Mouse (Mus musculus) intestine, embryonic 16.5 days (tissue): Measurements from ENCODE around the gene Slirp. TPM values are rescaled to one million over a fixed set of nuclear protein-coding genes. Genes with fewer than 3 reads are reported as not detected.

Source experiments
- ATAC-seq: fragments of 200-750 bp; cut with Nextera tagmentation; 2 replicates; pipeline ENCODE4 v1.8.0; 2017; ENCODE audit warnings: moderate TSS enrichment, moderate library complexity
- H3K27ac ChIP-seq: fragments of 300-500 bp; sonication (generic); 2 replicates; pipeline ENCODE4 v1.5.1; 2014; ENCODE audit warnings: mild to moderate bottlenecking, low read length
- H3K27me3 ChIP-seq: fragments of 300-500 bp; sonication (generic); replicated peaks from 2 replicates; pipeline ENCODE4 v1.6.1; 2014; ENCODE audit warnings: low read length, control low read depth, mixed read lengths; ENCODE audit not compliant: control insufficient read depth, insufficient read depth
- H3K36me3 ChIP-seq: fragments of 300-500 bp; sonication (generic); 2 replicates; pipeline ENCODE4 v1.6.1; 2014; ENCODE audit warnings: low read length, control low read depth; ENCODE audit not compliant: control insufficient read depth, insufficient read depth
- H3K4me1 ChIP-seq: fragments of 300-500 bp; sonication (generic); 2 replicates; pipeline ENCODE4 v1.6.1; 2014; ENCODE audit warnings: low read length, control low read depth, mixed read lengths; ENCODE audit not compliant: control insufficient read depth, insufficient read depth
- H3K4me2 ChIP-seq: fragments of 300-500 bp; sonication (generic); 2 replicates; pipeline ENCODE4 v1.6.1; 2014; ENCODE audit warnings: low read depth, low read length, control low read depth
- H3K4me3 ChIP-seq: fragments of 300-500 bp; sonication (generic); 2 replicates; pipeline ENCODE4 v1.5.1; 2014; ENCODE audit warnings: mild to moderate bottlenecking, low read length
- H3K9ac ChIP-seq: fragments of 300-500 bp; sonication (generic); 2 replicates; pipeline ENCODE4 v1.6.1; 2014; ENCODE audit warnings: low read depth, low read length
- H3K9me3 ChIP-seq: fragments of 300-500 bp; sonication (generic); 2 replicates; pipeline ENCODE4 v1.6.1; 2016; ENCODE audit warnings: low read length, control low read depth; ENCODE audit not compliant: control insufficient read depth
- WGBS: fragments of 180-500 bp; shearing (Covaris S2); extraction: QIAGEN DNeasy Blood & Tissue Kit; methylation state at CpG from one replicate; pipeline ENCODE4 v1.1.7; 2014; 5-methylcytosine and 5-hydroxymethylcytosine counted together
- polyA plus RNA-seq: library from polyadenylated mRNA; unstranded; fragments of >200 nt; fragmentation: Nextera tagmentation; extraction: Ambion mirVana; gene quantifications from 2 replicates; pipeline ENCODE4 v1.2.1, GENCODE M21; 2015

Gene Slirp
- polyA plus RNA-seq, 1 experiment from 2014 or later = 261 TPM

- Histone ChIP-seq H3K9ac (no peak overlapping the region), H3K27me3 (no peaks in the 10 kb centered on the region), H3K36me3 (peaks cover 17% of the 10 kb centered on the region), H3K4me2 (no peak overlapping the region), H3K4me3 (no peak overlapping the region), H3K4me1 (no peaks in the 10 kb centered on the region), H3K9me3 (no peaks in the 10 kb centered on the region), H3K27ac (no peak overlapping the region)
- WGBS = 45% methylated on average over 3 of the region's 3 CpGs
- no peak for ATAC-seq
Observed at GRCm38 (mm10) chr12:87424516-87424915, 19.2 kb upstream of the Slirp start.

- H3K27me3 ChIP-seq = no peaks in the 10 kb centered on the region
- peaks cover 24% of the 10 kb centered on the region for H3K36me3 ChIP-seq
- no peak overlapping the region for H3K4me2 ChIP-seq
- no peak for ATAC-seq
- no peaks in the 10 kb centered on the region for H3K4me1 ChIP-seq
- WGBS = 89% methylated on average over 5 of the region's 5 CpGs
- H3K9ac ChIP-seq = no peak overlapping the region
- H3K9me3 ChIP-seq = no peaks in the 10 kb centered on the region
- no peak overlapping the region for H3K27ac ChIP-seq
- no peak overlapping the region for H3K4me3 ChIP-seq
Observed at GRCm38 (mm10) chr12:87426354-87427031, 17.2 kb upstream of the Slirp start.

- Histone ChIP-seq H3K4me2 (no peak overlapping the region), H3K36me3 (peaks cover 35% of the 10 kb centered on the region), H3K9me3 (no peaks in the 10 kb centered on the region), H3K27ac (no peak overlapping the region), H3K27me3 (no peaks in the 10 kb centered on the region), H3K4me1 (no peaks in the 10 kb centered on the region), H3K4me3 (no peak overlapping the region), H3K9ac (no peak overlapping the region)
- ATAC-seq = no peak
- 88% methylated on average over 2 of the region's 2 CpGs for WGBS
Observed at GRCm38 (mm10) chr12:87428295-87428694, 15.4 kb upstream of the Slirp start.

GRCm38 (mm10) chr12:87428885-87429284, 14.8 kb upstream of the Slirp start:
- no peak overlapping the region for H3K27ac ChIP-seq
- peaks cover 35% of the 10 kb centered on the region for H3K36me3 ChIP-seq
- H3K9ac ChIP-seq = no peak overlapping the region
- H3K4me3 ChIP-seq = no peak overlapping the region
- no peak for ATAC-seq
- no peaks in the 10 kb centered on the region for H3K27me3 ChIP-seq
- 80% methylated on average over 8 of the region's 8 CpGs for WGBS
- no peaks in the 10 kb centered on the region for H3K4me1 ChIP-seq
- H3K4me2 ChIP-seq = no peak overlapping the region
- H3K9me3 ChIP-seq = no peaks in the 10 kb centered on the region

GRCm38 (mm10) chr12:87442177-87443114, 1.2 kb upstream of the Slirp start:
- peak overlapping the region; percentile 99 for H3K9ac ChIP-seq
- H3K4me1 ChIP-seq = peaks cover 11% of the 10 kb centered on the region
- peaks cover 13% of the 10 kb centered on the region for H3K36me3 ChIP-seq
- 17% methylated on average over 12 of the region's 12 CpGs for WGBS
- peak overlapping the region; percentile 72 for H3K4me2 ChIP-seq
- peak overlapping the region; percentile 99 for H3K4me3 ChIP-seq
- no peaks in the 10 kb centered on the region for H3K9me3 ChIP-seq
- H3K27me3 ChIP-seq = no peaks in the 10 kb centered on the region
- ATAC-seq = peak; percentile 48
- H3K27ac ChIP-seq = peak overlapping the region; percentile 62

- peak; percentile 84 for ATAC-seq
- Histone ChIP-seq H3K27me3 (no peaks in the 10 kb centered on the region), H3K27ac (peak overlapping the region; percentile 83), H3K9ac (peak overlapping the region; percentile 99), H3K9me3 (no peaks in the 10 kb centered on the region), H3K36me3 (peaks cover 11% of the 10 kb centered on the region), H3K4me3 (peak overlapping the region; percentile 99), H3K4me2 (peak overlapping the region; percentile 72), H3K4me1 (peaks cover 11% of the 10 kb centered on the region)
- under 1% methylated on average over 33 of the region's 33 CpGs for WGBS
Observed at GRCm38 (mm10) chr12:87443115-87443699, 489 bp upstream of the Slirp start.

GRCm38 (mm10) chr12:87444211-87444610, 515 bp downstream of the Slirp start:
- 3% methylated on average over 16 of the region's 16 CpGs for WGBS
- peaks cover 12% of the 10 kb centered on the region for H3K36me3 ChIP-seq
- no peak overlapping the region for H3K27ac ChIP-seq
- H3K4me1 ChIP-seq = peaks cover 11% of the 10 kb centered on the region
- peak overlapping the region; percentile 99 for H3K4me3 ChIP-seq
- peak overlapping the region; percentile 99; the same call in 1 of the 2 replicates for H3K9ac ChIP-seq
- peak overlapping the region; percentile 59 for H3K4me2 ChIP-seq
- no peaks in the 10 kb centered on the region for H3K9me3 ChIP-seq
- ATAC-seq = peak; percentile 5; the same call in 1 of the 2 replicates
- H3K27me3 ChIP-seq = no peaks in the 10 kb centered on the region

GRCm38 (mm10) chr12:87449456-87449855, 5.8 kb downstream of the Slirp start:
- H3K9ac ChIP-seq = no peak overlapping the region
- no peaks in the 10 kb centered on the region for H3K27me3 ChIP-seq
- H3K36me3 ChIP-seq = peaks cover 9% of the 10 kb centered on the region
- WGBS = 91% methylated on average over 9 of the region's 9 CpGs
- no peak overlapping the region for H3K4me3 ChIP-seq
- no peak overlapping the region for H3K4me2 ChIP-seq
- H3K4me1 ChIP-seq = peaks cover 2% of the 10 kb centered on the region; the same call in 1 of the 2 replicates
- no peak for ATAC-seq
- no peaks in the 10 kb centered on the region for H3K9me3 ChIP-seq
- H3K27ac ChIP-seq = no peak overlapping the region

GRCm38 (mm10) chr12:87464678-87465297, 21.1 kb downstream of the Slirp start:
- no peak overlapping the region for H3K27ac ChIP-seq
- no peak overlapping the region for H3K9ac ChIP-seq
- WGBS = 77% methylated on average over 6 of the region's 6 CpGs
- no peaks in the 10 kb centered on the region for H3K27me3 ChIP-seq
- no peaks in the 10 kb centered on the region for H3K9me3 ChIP-seq
- H3K36me3 ChIP-seq = peaks cover 13% of the 10 kb centered on the region
- peak; percentile 96 for ATAC-seq
- no peaks in the 10 kb centered on the region for H3K4me1 ChIP-seq
- no peak overlapping the region for H3K4me2 ChIP-seq
- no peak overlapping the region for H3K4me3 ChIP-seq
